Mouse (Mus musculus) lung, embryonic 14.5 days (tissue): Measurements from ENCODE around the gene Prss44. TPM values are rescaled to one million over a fixed set of nuclear protein-coding genes. Genes with fewer than 3 reads are reported as not detected.
"Not testable (repeated sequence)": the region's sequence is repeated elsewhere in the genome, so short reads cannot be mapped to it uniquely, and the experiment has no call there.

ENCODE experiments used
- ATAC-seq: fragments of 200-750 bp; cut with Nextera tagmentation; 2 replicates; pipeline ENCODE4 v1.8.0; 2017; ENCODE audit warnings: mild to moderate bottlenecking, moderate TSS enrichment, moderate library complexity; ENCODE audit not compliant: insufficient read depth
- DNase-seq: peaks from one replicate; pipeline ENCODE4 v3.0.0-alpha.2; 2015
- H3K27ac ChIP-seq: fragments of 300-500 bp; sonication (generic); 2 replicates; pipeline ENCODE4 v1.5.1; 2014; ENCODE audit warnings: low read depth, mild to moderate bottlenecking, moderate library complexity
- H3K27me3 ChIP-seq: fragments of 300-500 bp; sonication (generic); 2 replicates; pipeline ENCODE4 v1.6.1; 2014; ENCODE audit warnings: low read length, control low read depth; ENCODE audit not compliant: insufficient read depth
- H3K36me3 ChIP-seq: fragments of 300-500 bp; sonication (generic); 2 replicates; pipeline ENCODE4 v1.6.1; 2014; ENCODE audit warnings: control low read depth; ENCODE audit not compliant: insufficient read depth
- H3K4me1 ChIP-seq: fragments of 300-500 bp; sonication (generic); 2 replicates; pipeline ENCODE4 v1.6.1; 2014; ENCODE audit warnings: antibody characterized with exemption, control low read depth; ENCODE audit not compliant: insufficient read depth
- H3K4me2 ChIP-seq: fragments of 300-500 bp; sonication (generic); 2 replicates; pipeline ENCODE4 v1.6.1; 2014; ENCODE audit warnings: mild to moderate bottlenecking
- H3K4me3 ChIP-seq: fragments of 300-500 bp; sonication (generic); 2 replicates; pipeline ENCODE4 v1.5.1; 2014; ENCODE audit warnings: low read depth, low read length
- H3K9ac ChIP-seq: fragments of 300-500 bp; sonication (generic); 2 replicates; pipeline ENCODE4 v1.6.1; 2014
- H3K9me3 ChIP-seq: fragments of 300-500 bp; sonication (generic); 2 replicates; pipeline ENCODE4 v1.6.1; 2016; ENCODE audit warnings: low read depth, low read length, control low read depth
- CTCF ChIP-seq: IDR thresholded peaks from 2 replicates; pipeline ENCODE4 v1.5.1; 2016; ENCODE audit warnings: antibody characterized with exemption, low read depth
- WGBS: fragments of 180-500 bp; shearing (Covaris S2); extraction: QIAGEN DNeasy Blood & Tissue Kit; methylation state at CpG from one replicate; pipeline ENCODE4 v1.1.7; 2014; 5-methylcytosine and 5-hydroxymethylcytosine counted together
- polyA plus RNA-seq: library from polyadenylated mRNA; unstranded; fragments of >200 nt; fragmentation: Nextera tagmentation; extraction: Ambion mirVana; gene quantifications from 2 replicates; pipeline ENCODE4 v1.2.1, GENCODE M21; 2014

The Prss44 gene
- polyA plus RNA-seq, 1 experiment from 2014 or later = not detected

DNA sequence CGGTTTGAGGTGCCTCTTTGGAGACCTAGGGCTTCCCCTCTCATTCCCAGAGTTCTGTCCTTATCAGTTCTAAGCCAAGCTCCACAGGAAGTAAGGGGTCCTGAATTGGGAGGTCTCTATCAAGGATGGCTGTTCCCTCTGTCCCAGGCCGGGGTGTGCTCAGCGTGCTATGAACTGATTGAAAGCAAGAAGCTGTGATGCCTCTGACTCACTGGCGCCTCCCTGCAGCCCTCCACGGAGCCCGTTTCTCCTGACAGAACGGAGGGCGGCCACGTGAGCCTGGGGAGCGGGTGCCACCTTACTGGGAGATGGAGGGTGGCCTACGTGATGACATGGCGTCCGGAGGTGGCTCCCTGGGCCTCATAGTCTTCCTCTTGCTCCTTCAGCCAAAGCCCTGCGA lies 15.9 kb upstream of the Prss44 start, which contains the start of gene Prss42:
TSS of gene Prss42 (plus strand) at position 301 of the 400 bp plus-strand sequence.
- WGBS = 92% methylated on average over 14 of the region's 14 CpGs
- no peak for DNase-seq

DNA sequence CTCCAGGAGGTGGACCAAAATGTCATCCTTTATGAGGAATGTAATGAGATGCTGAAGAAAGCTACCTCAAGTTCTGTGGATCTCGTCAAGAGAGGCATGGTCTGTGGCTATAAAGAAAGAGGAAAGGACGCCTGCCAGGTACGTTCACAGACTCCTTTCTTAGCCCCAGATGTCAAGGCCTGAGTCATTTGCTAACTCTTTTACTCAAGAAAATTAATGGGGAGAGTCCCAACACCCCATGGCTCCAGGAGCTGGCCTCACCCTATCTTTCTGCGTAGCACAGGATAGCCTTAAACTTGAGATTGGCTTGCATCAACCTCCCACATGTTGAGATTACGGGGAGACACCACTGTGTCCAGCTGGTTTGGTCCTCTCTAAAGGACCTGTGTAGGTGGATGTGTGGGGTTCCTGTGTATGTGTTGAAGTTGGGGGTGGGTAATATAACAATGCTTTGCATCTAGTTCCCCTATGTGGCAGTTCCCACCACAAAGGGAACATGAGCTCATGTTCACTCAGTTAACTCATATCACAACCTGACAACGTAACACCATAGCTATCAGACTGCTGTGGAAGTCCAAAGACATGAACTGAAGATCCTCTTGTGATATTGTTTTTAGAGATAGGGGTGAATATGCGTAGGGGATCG lies 12.8 kb upstream of the Prss44 start:
- DNase-seq = no peak
- Histone ChIP-seq H3K9ac (no peak overlapping the region), H3K9me3 (no peaks in the 10 kb centered on the region), H3K4me3 (no peak overlapping the region), H3K36me3 (no peaks in the 10 kb centered on the region), H3K4me2 (no peak overlapping the region), H3K27me3 (no peaks in the 10 kb centered on the region), H3K4me1 (no peaks in the 10 kb centered on the region), H3K27ac (no peak overlapping the region)
- no peak for TF ChIP-seq CTCF
- no peak for ATAC-seq
- 83% methylated on average over 8 of the region's 8 CpGs for WGBS

More for the DNA sequence above, 15.9 kb upstream of the Prss44 start, which contains the start of gene Prss42:
- Histone ChIP-seq H3K4me2 (no peak within 1 kb of the TSS), H3K36me3 (no peaks in the 10 kb centered on the region), H3K9ac (no peak within 1 kb of the TSS), H3K27ac (no peak within 1 kb of the TSS), H3K4me3 (no peak within 1 kb of the TSS), H3K9me3 (no peaks in the 10 kb centered on the region), H3K27me3 (no peaks in the 10 kb centered on the region), H3K4me1 (no peaks in the 10 kb centered on the region)
- ATAC-seq = no peak
- TF ChIP-seq CTCF = no peak

DNA sequence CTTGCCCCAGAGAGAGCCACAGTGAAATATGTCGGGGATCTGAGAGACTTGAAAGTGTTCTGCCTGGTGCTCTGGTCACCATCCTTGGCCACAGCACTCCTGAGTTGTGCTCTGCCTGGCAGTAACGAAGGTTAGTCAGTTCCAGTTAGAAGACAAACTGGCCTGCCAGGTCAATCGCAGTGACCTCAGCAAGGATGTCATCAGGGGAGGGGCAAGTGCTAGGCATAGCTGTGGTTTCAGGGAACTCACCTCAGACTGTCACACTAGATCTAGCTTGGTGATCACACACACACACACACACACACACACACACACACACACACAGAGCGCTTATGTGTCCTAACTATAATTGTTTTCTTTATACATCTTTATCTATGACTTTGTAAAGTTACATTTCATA lies 10.5 kb upstream of the Prss44 start:
- TF ChIP-seq CTCF = no peak

DNA sequence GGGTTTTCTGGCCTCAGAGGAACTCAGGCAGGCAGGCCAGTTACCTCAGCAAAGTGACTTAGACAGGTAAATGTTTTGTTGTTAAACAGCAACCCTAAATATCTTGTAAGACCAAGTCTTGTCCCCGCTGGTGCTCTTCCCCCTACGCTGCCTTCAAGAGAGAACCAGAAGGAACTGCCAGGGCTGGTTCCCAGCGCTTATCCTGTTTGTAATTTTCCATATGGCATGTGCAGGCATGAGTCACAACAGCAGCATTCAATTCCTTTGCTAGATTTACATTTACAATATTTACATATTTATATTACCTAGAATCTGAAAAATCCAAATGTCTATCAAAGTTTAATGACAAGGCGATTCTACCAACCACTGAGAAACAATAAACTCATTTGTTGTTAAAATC lies 3.7 kb upstream of the Prss44 start:
- DNase-seq (no peak), ATAC-seq (no peak)
- no peak for TF ChIP-seq CTCF
- Histone ChIP-seq H3K9me3 (no peaks in the 10 kb centered on the region), H3K9ac (no peak overlapping the region), H3K4me2 (no peak overlapping the region), H3K27ac (no peak overlapping the region), H3K4me3 (no peak overlapping the region), H3K4me1 (no peaks in the 10 kb centered on the region), H3K36me3 (no peaks in the 10 kb centered on the region), H3K27me3 (no peaks in the 10 kb centered on the region)
- WGBS = 83% methylated on average over 4 of the region's 4 CpGs

More for the DNA sequence above, 10.5 kb upstream of the Prss44 start:
- Histone ChIP-seq H3K27ac (no peak overlapping the region), H3K27me3 (no peaks in the 10 kb centered on the region), H3K9me3 (no peaks in the 10 kb centered on the region), H3K4me1 (no peaks in the 10 kb centered on the region), H3K36me3 (no peaks in the 10 kb centered on the region), H3K4me2 (no peak overlapping the region), H3K4me3 (no peak overlapping the region), H3K9ac (no peak overlapping the region)
- no peak for ATAC-seq
- no peak for DNase-seq
- 57% methylated on average over 4 of the region's 4 CpGs for WGBS

DNA sequence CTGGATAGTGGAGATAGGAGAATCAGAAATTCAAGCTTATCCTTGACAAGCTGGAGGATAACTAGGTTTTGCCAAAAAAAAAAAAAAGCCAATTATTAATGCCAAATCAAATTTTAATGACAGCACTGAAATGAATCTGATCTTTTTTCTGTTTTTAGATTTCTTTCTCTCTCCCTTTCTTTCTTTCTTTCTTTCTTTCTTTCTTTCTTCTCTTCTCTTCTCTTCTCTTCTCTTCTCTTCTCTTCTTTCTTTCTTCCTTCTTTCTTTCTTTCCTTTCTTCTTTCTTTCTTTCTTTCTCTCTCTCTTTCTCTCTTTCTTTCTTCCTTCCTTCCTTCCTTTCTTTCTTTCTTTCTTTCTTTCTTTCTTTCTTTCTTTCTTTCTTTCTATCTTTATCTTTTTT lies 6.8 kb downstream of the Prss44 start:
- DNase-seq, H3K9me3 ChIP-seq, ATAC-seq, H3K36me3 ChIP-seq, H3K27me3 ChIP-seq, H3K4me3 ChIP-seq, H3K4me2 ChIP-seq, H3K4me1 ChIP-seq, H3K27ac ChIP-seq, H3K9ac ChIP-seq: not testable (repeated sequence)

DNA sequence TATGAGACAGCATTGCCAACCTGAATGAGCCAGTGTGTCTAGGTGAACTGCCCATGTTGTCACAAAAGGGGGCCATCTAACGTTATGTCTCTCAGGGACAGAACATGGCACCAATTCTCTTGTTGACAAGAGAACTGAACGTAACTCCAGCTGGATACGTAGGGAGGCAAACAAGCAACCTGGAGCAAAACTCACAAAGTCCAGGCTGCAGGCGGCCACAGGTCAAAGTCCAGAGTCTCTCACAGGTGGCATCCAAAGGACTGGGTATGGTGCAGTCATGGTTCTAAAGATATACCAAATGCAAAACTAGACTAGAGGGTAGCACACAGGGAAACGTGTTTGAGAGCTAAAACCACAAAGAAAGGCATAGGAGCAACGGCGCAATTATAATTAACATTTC lies 7.6 kb downstream of the Prss44 start:
- no peaks in the 10 kb centered on the region for H3K9me3 ChIP-seq
- no peak overlapping the region for H3K4me3 ChIP-seq
- H3K4me1 ChIP-seq = no peaks in the 10 kb centered on the region
- WGBS = 79% methylated on average over 7 of the region's 7 CpGs
- H3K9ac ChIP-seq = no peak overlapping the region
- no peak overlapping the region for H3K27ac ChIP-seq
- no peaks in the 10 kb centered on the region for H3K36me3 ChIP-seq
- no peak for DNase-seq
- no peak for ATAC-seq
- no peak overlapping the region for H3K4me2 ChIP-seq
- H3K27me3 ChIP-seq = no peaks in the 10 kb centered on the region
- no peak for TF ChIP-seq CTCF

DNA sequence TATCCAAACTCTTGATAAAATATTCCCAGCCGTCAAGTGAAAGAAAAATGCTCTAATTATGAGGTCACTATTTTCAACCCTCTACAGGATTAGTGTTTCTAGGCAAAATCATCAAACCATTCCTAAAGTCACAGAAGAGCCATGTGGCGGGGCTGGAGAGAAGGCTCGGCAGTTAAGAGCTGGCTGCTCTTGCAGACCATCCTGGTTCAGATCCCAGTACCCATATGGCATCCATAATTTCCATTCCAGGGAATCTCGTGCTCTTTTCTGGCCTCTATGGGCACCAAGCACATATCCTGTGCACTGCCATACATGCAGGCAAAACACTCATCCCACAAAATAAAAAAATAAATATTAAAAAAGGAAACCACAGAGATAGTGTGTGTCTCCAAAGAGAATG lies 11.6 kb downstream of the Prss44 start:
- Histone ChIP-seq H3K9ac (no peak overlapping the region), H3K36me3 (no peaks in the 10 kb centered on the region), H3K27ac (no peak overlapping the region), H3K27me3 (no peaks in the 10 kb centered on the region), H3K4me1 (no peaks in the 10 kb centered on the region), H3K4me3 (no peak overlapping the region), H3K9me3 (no peaks in the 10 kb centered on the region), H3K4me2 (no peak overlapping the region)
- DNase-seq (no peak), ATAC-seq (no peak)
- 69% methylated on average over 4 of the region's 4 CpGs for WGBS
- TF ChIP-seq CTCF = no peak
